Mouse (Mus musculus) heart, adult 2 months (tissue): ENCODE measurements at regions not wholly inside any gene's neighbourhood (a gene's known extent, or its start where the extent isn't known, plus 50 kb on each side); places are given as distances from the start of the nearest gene placed in this dataset.

Experiments
- CTCF ChIP-seq: fragments of 200-600 bp; IDR thresholded peaks from 2 replicates; pipeline ENCODE4 v1.8.1; 2022; ENCODE audit warnings: antibody characterized with exemption, mild to moderate bottlenecking, moderate library complexity
- POLR2A ChIP-seq: fragments of 200-500 bp; IDR thresholded peaks from 2 replicates; pipeline ENCODE4 v1.6.1; 2011; ENCODE audit warnings: mild to moderate bottlenecking, low read depth, low read length, control low read depth; ENCODE audit not compliant: insufficient read depth

DNA sequence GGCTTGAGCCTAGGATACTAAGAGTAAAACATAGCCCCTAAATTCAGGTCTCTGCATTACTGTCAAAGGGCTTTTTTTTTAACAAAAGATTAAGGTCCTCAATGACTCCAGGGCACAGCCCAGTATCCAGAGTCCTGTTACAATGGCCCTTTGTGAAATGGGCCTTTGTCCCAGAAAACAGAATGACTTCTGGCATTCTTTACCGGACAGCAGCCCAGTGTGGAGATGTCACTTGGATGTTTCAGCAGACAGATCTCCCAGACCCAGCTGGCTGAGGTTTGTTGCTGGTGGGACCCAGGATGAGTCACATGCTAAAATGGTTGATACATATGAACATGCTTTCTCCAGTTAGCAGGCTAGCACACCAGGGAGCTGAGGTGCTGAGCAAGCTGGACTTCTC lies 445.9 kb upstream of the Smim15 start:
- TF ChIP-seq CTCF = no peak
- no peak for TF ChIP-seq POLR2A
